Mouse (Mus musculus) ES-Bruce4 (cell line): Measurements from ENCODE around the gene Ddx52.

Source experiments
- CTCF ChIP-seq: IDR thresholded peaks from one replicate; pipeline ENCODE4 v1.8.1; 2011; ENCODE audit warnings: low read depth, low read length
- POLR2A ChIP-seq: IDR thresholded peaks from one replicate; pipeline ENCODE4 v1.8.1; 2011; ENCODE audit warnings: low read length; ENCODE audit not compliant: insufficient read depth

DNA sequence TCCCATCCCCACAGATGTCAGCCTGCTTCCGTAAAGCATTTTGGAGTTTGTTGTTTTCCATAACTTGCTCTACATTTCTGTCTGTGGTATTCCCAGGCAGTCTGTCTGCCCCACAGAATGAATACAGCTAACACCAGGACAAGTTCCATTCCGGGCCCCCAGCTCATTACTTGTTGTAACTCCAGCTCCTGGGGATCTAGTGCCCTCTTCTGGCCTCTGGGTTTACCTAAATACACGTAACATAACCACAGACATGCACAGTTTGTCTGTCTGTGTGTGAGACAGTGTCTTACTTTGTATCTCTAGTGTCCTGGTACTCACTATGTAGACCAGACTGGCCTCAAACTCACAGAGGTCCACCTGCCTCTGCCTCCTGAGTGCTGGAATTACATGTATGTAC, 59.4 kb downstream of the Ddx52 start:
- TF ChIP-seq CTCF (no peak), POLR2A (no peak)
